Mouse (Mus musculus) thymus, postnatal 4 days (tissue): ENCODE data around the gene Dnah8.

Experiments used
- DNase-seq: peaks from one replicate; pipeline ENCODE4 v3.0.0; 2021

Gene Dnah8

DNA sequence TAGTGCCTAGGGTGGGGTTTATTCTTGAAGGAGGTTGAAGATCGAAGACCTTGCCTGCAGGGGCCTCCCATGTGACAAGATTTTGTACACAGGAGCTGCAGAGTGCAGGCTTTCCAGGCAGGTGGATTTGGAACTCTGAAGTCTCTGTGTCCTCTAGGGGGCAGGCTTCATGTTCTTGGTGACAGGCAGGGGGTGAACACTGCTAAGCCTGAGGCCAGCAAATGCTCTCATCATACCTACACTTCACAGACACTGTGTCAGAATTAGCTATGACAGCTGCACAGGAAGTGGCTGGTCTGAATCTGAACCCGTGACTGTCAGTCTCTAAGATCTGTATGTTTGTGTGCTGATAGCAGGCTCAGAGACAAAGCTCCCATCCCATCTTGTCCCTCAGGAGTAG is 268.6 kb downstream of the Dnah8 start:
- DNase-seq = peak; percentile 75

DNA sequence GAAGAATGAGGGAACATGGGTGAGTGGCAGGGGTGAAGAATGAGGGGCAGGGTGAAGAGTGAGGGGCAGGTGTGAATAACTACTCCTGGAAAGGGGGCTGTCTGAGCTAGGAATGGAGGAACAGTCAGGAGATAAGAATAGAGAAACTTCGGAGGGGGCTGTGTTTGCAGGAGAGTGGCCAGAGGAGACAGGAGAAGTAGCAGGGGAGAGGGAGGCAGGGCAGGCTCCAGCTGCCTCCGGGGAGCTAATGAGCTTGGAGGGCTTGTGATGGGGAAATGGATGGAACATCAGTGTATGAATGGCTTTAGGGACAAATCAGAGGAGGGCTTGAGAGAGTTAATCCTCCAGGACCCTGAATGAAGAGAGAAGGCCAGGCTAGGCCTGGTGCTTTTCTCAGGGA is 272.9 kb downstream of the Dnah8 start:
- no peak for DNase-seq

- peak; percentile 35 for DNase-seq
Observed at GRCm38 (mm10) chr17:30901627-30902026, 277.5 kb downstream of the Dnah8 start, which contains the start of gene Glp1r. TSS of gene Glp1r (plus strand) at chr17:30901817.

DNA sequence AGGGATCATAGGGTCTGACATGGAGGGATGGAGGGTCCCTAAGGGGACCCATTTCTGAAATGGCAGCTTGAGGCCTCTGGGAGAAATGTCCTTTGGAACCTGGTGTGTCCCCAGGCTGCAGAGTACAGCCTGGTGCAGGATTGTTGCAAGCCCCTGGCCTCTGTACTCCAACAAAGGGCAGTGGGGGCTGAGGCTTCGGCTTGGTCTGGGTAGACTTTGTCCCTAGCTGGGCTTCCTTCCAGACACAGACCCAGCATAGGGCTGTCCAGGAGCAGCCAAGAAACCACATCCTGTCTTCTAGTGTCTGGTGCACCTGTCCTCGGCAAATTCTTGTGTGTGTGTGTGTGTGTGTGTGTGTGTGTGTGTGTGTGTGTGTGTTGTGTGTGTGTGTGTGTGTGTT is 279.9 kb downstream of the Dnah8 start:
- no peak for DNase-seq

GRCm38 (mm10) chr17:30907577-30907976 is 283.4 kb downstream of the Dnah8 start:
- DNase-seq = no peak

DNA sequence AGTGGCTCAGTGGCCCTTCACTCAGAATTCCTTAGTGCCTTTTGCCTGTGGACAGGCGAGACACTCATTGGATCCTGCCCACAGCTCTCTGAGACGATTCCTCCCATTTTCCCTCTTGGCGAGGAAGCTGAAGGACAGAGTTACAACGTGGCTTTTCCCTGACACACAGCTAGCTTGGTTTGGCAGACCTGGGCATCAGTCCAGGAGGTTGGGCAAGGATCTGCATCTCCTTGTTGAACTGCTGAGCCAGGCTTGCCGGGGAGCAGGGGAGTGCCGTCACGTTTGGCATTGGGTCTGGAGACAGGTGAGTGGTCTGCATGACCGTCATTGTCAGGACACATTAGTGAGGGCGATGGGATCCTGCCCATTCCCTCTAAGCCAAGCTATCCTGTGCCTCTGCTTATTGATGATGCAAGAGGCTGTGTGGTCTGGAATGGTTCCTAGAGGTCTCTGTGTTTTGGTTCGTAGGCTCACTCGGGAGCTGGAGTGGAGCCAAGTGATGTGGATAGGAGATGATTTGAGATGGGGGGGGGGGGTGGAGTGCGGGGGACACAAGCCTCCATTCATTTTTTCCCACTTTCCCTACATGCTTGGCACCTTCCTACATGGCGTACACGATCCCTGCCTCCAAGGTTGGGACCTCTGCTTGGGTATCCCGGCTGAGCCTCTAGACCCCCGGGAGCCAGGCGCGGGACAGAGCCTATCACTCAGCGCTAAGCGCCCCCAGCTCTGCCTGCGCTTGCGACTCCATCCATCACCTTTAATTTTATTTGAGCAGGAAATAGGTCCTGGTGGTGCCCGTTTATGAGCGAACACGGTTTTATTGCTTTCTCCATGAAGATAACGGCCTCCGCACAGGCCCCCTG is 286.9 kb downstream of the Dnah8 start:
- no peak for DNase-seq

DNA sequence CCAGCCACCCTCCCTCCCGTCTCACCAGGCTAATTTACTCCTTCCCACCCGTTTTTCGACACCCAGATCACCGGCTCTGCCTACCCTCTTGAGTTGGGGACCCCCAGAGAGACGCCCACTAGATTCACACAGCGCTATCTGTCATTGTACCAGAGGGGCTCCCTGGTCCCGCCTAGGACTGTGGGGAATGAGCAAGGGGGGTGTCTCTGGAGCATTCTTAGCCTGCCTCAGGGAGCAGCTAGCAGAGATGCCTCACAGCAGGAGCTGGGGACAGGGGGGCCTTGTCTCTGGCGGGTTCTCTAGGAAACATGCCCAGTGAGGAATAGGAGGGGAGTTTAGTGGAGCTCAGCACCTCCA is 287.6 kb downstream of the Dnah8 start:
- no peak for DNase-seq

- no peak for DNase-seq
Observed at GRCm38 (mm10) chr17:30912536-30912935, 288.4 kb downstream of the Dnah8 start.

DNA sequence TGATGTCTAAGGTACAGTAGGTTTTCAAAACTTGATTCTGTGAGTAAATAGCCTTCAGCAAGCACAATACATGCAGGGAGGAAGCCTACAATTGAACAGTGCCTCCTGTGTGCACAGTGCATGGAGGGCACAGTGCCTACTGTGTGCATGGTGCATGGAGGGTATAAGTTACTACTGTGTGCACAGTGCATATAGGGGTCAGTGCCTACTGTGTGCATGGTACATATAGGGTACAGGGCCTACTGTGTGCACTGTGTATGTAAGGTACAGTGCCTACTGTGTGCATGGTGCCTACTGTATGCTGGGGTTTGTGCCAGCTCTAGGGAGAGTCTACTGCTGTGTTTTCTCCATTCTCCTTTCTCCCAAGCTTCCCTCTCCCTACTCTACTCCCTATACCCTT is 290.1 kb downstream of the Dnah8 start:
- no peak for DNase-seq

DNA sequence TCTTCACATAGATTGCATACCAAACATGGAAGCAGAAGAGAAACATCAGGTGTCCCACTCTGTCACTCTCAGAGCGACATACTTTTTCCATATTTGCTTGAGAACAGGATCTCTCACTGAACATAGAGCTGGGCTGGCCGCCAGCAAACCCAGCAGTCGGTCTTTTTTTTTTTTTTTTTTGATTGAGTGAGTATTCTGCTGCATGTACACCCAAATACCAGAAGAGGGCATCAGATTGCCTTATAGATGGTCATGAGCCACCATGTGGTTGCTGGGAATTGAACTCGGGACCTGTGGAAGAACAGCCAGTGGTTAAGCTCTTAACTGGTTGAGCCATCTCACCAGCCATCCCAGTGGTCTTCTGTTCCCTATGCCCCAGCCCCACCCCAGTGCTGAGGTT is 299.4 kb downstream of the Dnah8 start:
- no peak for DNase-seq
